Mouse (Mus musculus) heart, embryonic 11.5 days (tissue): ENCODE data around the gene Prkg1. TPM values are rescaled to one million over a fixed set of nuclear protein-coding genes. Genes with fewer than 3 reads are reported as not detected.

Source experiments
- ATAC-seq: fragments of 200-750 bp; cut with Nextera tagmentation; replicated peaks from 2 replicates; pipeline ENCODE4 v1.8.0; 2017; ENCODE audit warnings: moderate library complexity; ENCODE audit not compliant: insufficient number of reproducible peaks, low FRiP score, low TSS enrichment
- H3K27ac ChIP-seq: fragments of 300-500 bp; sonication (generic); 2 replicates; pipeline ENCODE4 v1.5.1; 2014; ENCODE audit warnings: mild to moderate bottlenecking, low read depth, low read length
- H3K27me3 ChIP-seq: fragments of 300-500 bp; sonication (generic); 2 replicates; pipeline ENCODE4 v1.6.1; 2014; ENCODE audit warnings: mild to moderate bottlenecking, low read length, mixed read lengths; ENCODE audit not compliant: control insufficient read depth, insufficient read depth
- H3K36me3 ChIP-seq: fragments of 300-500 bp; sonication (generic); 2 replicates; pipeline ENCODE4 v1.6.1; 2014; ENCODE audit warnings: mild to moderate bottlenecking, low read length, moderate library complexity, mixed read lengths; ENCODE audit not compliant: control insufficient read depth, insufficient read depth
- H3K4me1 ChIP-seq: fragments of 300-500 bp; sonication (generic); 2 replicates; pipeline ENCODE4 v1.6.1; 2014; ENCODE audit warnings: low read length; ENCODE audit not compliant: control insufficient read depth, insufficient read depth
- H3K4me2 ChIP-seq: fragments of 300-500 bp; sonication (generic); 2 replicates; pipeline ENCODE4 v1.6.1; 2014; ENCODE audit warnings: mild to moderate bottlenecking, moderate library complexity
- H3K4me3 ChIP-seq: fragments of 300-500 bp; sonication (generic); 2 replicates; pipeline ENCODE4 v1.5.1; 2014; ENCODE audit warnings: low read depth, low read length
- H3K9ac ChIP-seq: fragments of 300-500 bp; sonication (generic); 2 replicates; pipeline ENCODE4 v1.6.1; 2014; ENCODE audit warnings: mild to moderate bottlenecking, low read depth, low read length, moderate library complexity
- H3K9me3 ChIP-seq: fragments of 300-500 bp; sonication (generic); replicated peaks from 2 replicates; pipeline ENCODE4 v1.6.1; 2016; ENCODE audit warnings: low read length; ENCODE audit not compliant: control insufficient read depth
- WGBS: fragments of 180-500 bp; shearing (Covaris S2); extraction: QIAGEN DNeasy Blood & Tissue Kit; methylation state at CpG from one replicate; pipeline ENCODE4 v1.1.7; 2014; ENCODE audit not compliant: insufficient replicate concordance; 5-methylcytosine and 5-hydroxymethylcytosine counted together
- polyA plus RNA-seq: library from polyadenylated mRNA; unstranded; fragments of >200 nt; fragmentation: Nextera tagmentation; extraction: Ambion mirVana; gene quantifications from 2 replicates; pipeline ENCODE4 v1.2.1, GENCODE M21; 2014

The Prkg1 gene
- polyA plus RNA-seq, 1 experiment from 2014 or later = 10.9 TPM

- Histone ChIP-seq H3K4me3 (no peak overlapping the region), H3K4me2 (no peak overlapping the region), H3K9me3 (no peaks in the 10 kb centered on the region), H3K36me3 (no peaks in the 10 kb centered on the region), H3K9ac (no peak overlapping the region), H3K4me1 (peaks cover 3% of the 10 kb centered on the region; the same call in 1 of the 2 replicates), H3K27ac (no peak overlapping the region), H3K27me3 (no peaks in the 10 kb centered on the region)
- no peak for ATAC-seq
- WGBS = 47% methylated on average over 3 of the region's 3 CpGs
These were observed 658.8 kb downstream of the Prkg1 start for GRCm38 (mm10) chr19:31106036-31106435.

- Histone ChIP-seq H3K4me2 (no peak overlapping the region), H3K27me3 (no peaks in the 10 kb centered on the region), H3K4me1 (peaks cover 3% of the 10 kb centered on the region; the same call in 1 of the 2 replicates), H3K9me3 (no peaks in the 10 kb centered on the region), H3K9ac (no peak overlapping the region), H3K36me3 (no peaks in the 10 kb centered on the region), H3K4me3 (no peak overlapping the region), H3K27ac (no peak overlapping the region)
- no peak for ATAC-seq
- WGBS = 61% methylated on average over 6 of the region's 6 CpGs
These were observed 660.1 kb downstream of the Prkg1 start for GRCm38 (mm10) chr19:31104764-31105163.

- Histone ChIP-seq H3K36me3 (no peaks in the 10 kb centered on the region), H3K9ac (no peak overlapping the region), H3K27me3 (no peaks in the 10 kb centered on the region), H3K4me3 (no peak overlapping the region), H3K27ac (no peak overlapping the region), H3K4me2 (no peak overlapping the region), H3K9me3 (no peaks in the 10 kb centered on the region), H3K4me1 (0 out of 2 replicates have a peak, but pooled peaks cover 2% of the 10 kb centered on the region)
- WGBS = 33% methylated on average over 3 of the region's 3 CpGs
- ATAC-seq = no peak
These were observed 665.5 kb downstream of the Prkg1 start for GRCm38 (mm10) chr19:31099369-31099768.

GRCm38 (mm10) chr19:31097857-31098256 is 667.0 kb downstream of the Prkg1 start:
- Histone ChIP-seq H3K27ac (no peak overlapping the region), H3K4me2 (no peak overlapping the region), H3K36me3 (no peaks in the 10 kb centered on the region), H3K9me3 (no peaks in the 10 kb centered on the region), H3K4me1 (0 out of 2 replicates have a peak, but pooled peaks cover 2% of the 10 kb centered on the region), H3K4me3 (no peak overlapping the region), H3K27me3 (no peaks in the 10 kb centered on the region), H3K9ac (no peak overlapping the region)
- 55% methylated on average over 3 of the region's 3 CpGs for WGBS
- no peak for ATAC-seq

- Histone ChIP-seq H3K9ac (peak overlapping the region; percentile 92), H3K27ac (no peak overlapping the region), H3K9me3 (no peaks in the 10 kb centered on the region), H3K4me2 (peak overlapping the region; percentile 93), H3K27me3 (no peaks in the 10 kb centered on the region), H3K36me3 (peaks cover 12% of the 10 kb centered on the region), H3K4me1 (peaks cover 18% of the 10 kb centered on the region), H3K4me3 (peak overlapping the region; percentile 83)
- ATAC-seq = no peak
- 92% methylated on average over 8 of the region's 8 CpGs for WGBS
These were observed 681.1 kb downstream of the Prkg1 start for GRCm38 (mm10) chr19:31083761-31084160.

- Histone ChIP-seq H3K4me1 (peaks cover 18% of the 10 kb centered on the region), H3K36me3 (peaks cover 12% of the 10 kb centered on the region), H3K4me3 (peak within 1 kb of the TSS; percentile 83), H3K9ac (peak within 1 kb of the TSS; percentile 92), H3K27me3 (no peaks in the 10 kb centered on the region), H3K9me3 (no peaks in the 10 kb centered on the region), H3K4me2 (peak within 1 kb of the TSS; percentile 93), H3K27ac (peak within 1 kb of the TSS; percentile 78)
- 3% methylated on average over 56 of the region's 56 CpGs for WGBS
- ATAC-seq = peak; percentile 97
These were observed 682.0 kb downstream of the Prkg1 start, which contains the start of gene Cstf2t for GRCm38 (mm10) chr19:31082662-31083429. Gene Cstf2t, plus strand, starts transcription at chr19:31082837.

- Histone ChIP-seq H3K27ac (peak overlapping the region; percentile 29; the same call in 1 of the 2 replicates), H3K36me3 (peaks cover 12% of the 10 kb centered on the region), H3K4me2 (peak overlapping the region; percentile 74), H3K4me3 (peak overlapping the region; percentile 83), H3K9ac (peak overlapping the region; percentile 61; the same call in 1 of the 2 replicates), H3K27me3 (no peaks in the 10 kb centered on the region), H3K9me3 (no peaks in the 10 kb centered on the region), H3K4me1 (peaks cover 18% of the 10 kb centered on the region)
- WGBS = 15% methylated on average over 7 of the region's 7 CpGs
- no peak for ATAC-seq
These were observed 682.6 kb downstream of the Prkg1 start for GRCm38 (mm10) chr19:31082226-31082625.

GRCm38 (mm10) chr19:31078241-31078640 is 686.6 kb downstream of the Prkg1 start:
- H3K4me1 ChIP-seq = peaks cover 6% of the 10 kb centered on the region
- no peak overlapping the region for H3K9ac ChIP-seq
- ATAC-seq = no peak
- no peaks in the 10 kb centered on the region for H3K9me3 ChIP-seq
- H3K36me3 ChIP-seq = no peaks in the 10 kb centered on the region
- WGBS = 72% methylated on average over 3 of the region's 3 CpGs
- no peak overlapping the region for H3K4me2 ChIP-seq
- H3K27ac ChIP-seq = no peak overlapping the region
- no peaks in the 10 kb centered on the region for H3K27me3 ChIP-seq
- H3K4me3 ChIP-seq = no peak overlapping the region

GRCm38 (mm10) chr19:31076106-31076505 is 688.7 kb downstream of the Prkg1 start:
- H3K4me3 ChIP-seq = no peak overlapping the region
- peaks cover 6% of the 10 kb centered on the region for H3K4me1 ChIP-seq
- ATAC-seq = no peak
- no peaks in the 10 kb centered on the region for H3K36me3 ChIP-seq
- no peaks in the 10 kb centered on the region for H3K9me3 ChIP-seq
- H3K27me3 ChIP-seq = no peaks in the 10 kb centered on the region
- H3K9ac ChIP-seq = no peak overlapping the region
- H3K27ac ChIP-seq = no peak overlapping the region
- no peak overlapping the region for H3K4me2 ChIP-seq
- WGBS = 74% methylated on average over 4 of the region's 4 CpGs
